Mouse (Mus musculus): Measurements from ENCODE around the gene Cnp. TPM values are rescaled to one million over a fixed set of nuclear protein-coding genes. Genes with fewer than 3 reads are reported as not detected.
"Not testable (repeated sequence)": the region's sequence is repeated elsewhere in the genome, so short reads cannot be mapped to it uniquely, and the experiment has no call there.

The Cnp gene
- polyA plus RNA-seq, 1 experiment from 2014 or later, result 22.0 TPM

- H3K4me2 ChIP-seq (ENCODE audit: low read length), result no peak overlapping the region
- 84% methylated on average over 10 of the region's 10 CpGs for WGBS
- no peak overlapping the region for H3K4me3 ChIP-seq (ENCODE audit: low read depth, low read length)
- DNase-seq (ENCODE audit: low spot score) (no peak), ATAC-seq (no peak)
- no peaks in the 10 kb centered on the region for H3K9me3 ChIP-seq (replicated peaks; ENCODE audit: control insufficient read depth, low read length)
- H3K9ac ChIP-seq (ENCODE audit: low read length), result no peak overlapping the region
- H3K27ac ChIP-seq (ENCODE audit: low read depth, low read length), result no peak overlapping the region; the same call in 1 of the 2 replicates
- H3K4me1 ChIP-seq (ENCODE audit: control insufficient read depth, insufficient read depth, low read length), result no peaks in the 10 kb centered on the region
- no peaks in the 10 kb centered on the region for H3K27me3 ChIP-seq (replicated peaks; ENCODE audit: control insufficient read depth, insufficient read depth, low read length)
- peaks cover 25% of the 10 kb centered on the region for H3K36me3 ChIP-seq (ENCODE audit: control insufficient read depth, insufficient read depth, low read length)
Observed at GRCm38 (mm10) chr11:100605451-100605850, 30.7 kb downstream of the Cnp start.

- no peak overlapping the region for H3K27ac ChIP-seq (ENCODE audit: low read depth, low read length)
- WGBS, result 92% methylated on average over 6 of the region's 6 CpGs
- no peak for ATAC-seq
- H3K9ac ChIP-seq (ENCODE audit: low read length), result no peak overlapping the region
- no peak overlapping the region for H3K4me3 ChIP-seq (ENCODE audit: low read depth, low read length)
- no peak for DNase-seq (ENCODE audit: low spot score)
- no peaks in the 10 kb centered on the region for H3K27me3 ChIP-seq (replicated peaks; ENCODE audit: control insufficient read depth, insufficient read depth, low read length)
- no peaks in the 10 kb centered on the region for H3K4me1 ChIP-seq (ENCODE audit: control insufficient read depth, insufficient read depth, low read length)
- H3K36me3 ChIP-seq (ENCODE audit: control insufficient read depth, insufficient read depth, low read length), result peaks cover 10% of the 10 kb centered on the region
- H3K9me3 ChIP-seq (replicated peaks; ENCODE audit: control insufficient read depth, low read length), result no peaks in the 10 kb centered on the region
- H3K4me2 ChIP-seq (ENCODE audit: low read length), result no peak overlapping the region
Observed at GRCm38 (mm10) chr11:100607121-100607520, 32.4 kb downstream of the Cnp start.

GRCm38 (mm10) chr11:100608796-100609195 lies 34.1 kb downstream of the Cnp start:
- no peak overlapping the region for H3K9ac ChIP-seq (ENCODE audit: low read length)
- H3K4me3 ChIP-seq (ENCODE audit: low read depth, low read length), result no peak overlapping the region
- H3K27ac ChIP-seq (ENCODE audit: low read depth, low read length), result no peak overlapping the region
- no peak overlapping the region for H3K4me2 ChIP-seq (ENCODE audit: low read length)
- H3K36me3 ChIP-seq (ENCODE audit: control insufficient read depth, insufficient read depth, low read length), result peaks cover 10% of the 10 kb centered on the region; the same call in 1 of the 2 replicates
- H3K9me3 ChIP-seq (replicated peaks; ENCODE audit: control insufficient read depth, low read length), result no peaks in the 10 kb centered on the region
- WGBS, result 85% methylated on average over 4 of the region's 4 CpGs
- no peaks in the 10 kb centered on the region for H3K4me1 ChIP-seq (ENCODE audit: control insufficient read depth, insufficient read depth, low read length)
- ATAC-seq (no peak), DNase-seq (ENCODE audit: low spot score) (no peak)
- H3K27me3 ChIP-seq (replicated peaks; ENCODE audit: control insufficient read depth, insufficient read depth, low read length), result no peaks in the 10 kb centered on the region

GRCm38 (mm10) chr11:100609355-100609996 lies 34.8 kb downstream of the Cnp start:
- ATAC-seq (no peak), DNase-seq (ENCODE audit: low spot score) (no peak)
- no peaks in the 10 kb centered on the region for H3K27me3 ChIP-seq (replicated peaks; ENCODE audit: control insufficient read depth, insufficient read depth, low read length)
- H3K4me3 ChIP-seq (ENCODE audit: low read depth, low read length), result no peak overlapping the region
- H3K36me3 ChIP-seq (ENCODE audit: control insufficient read depth, insufficient read depth, low read length), result peaks cover 10% of the 10 kb centered on the region; the same call in 1 of the 2 replicates
- no peak overlapping the region for H3K4me2 ChIP-seq (ENCODE audit: low read length)
- no peak overlapping the region for H3K27ac ChIP-seq (ENCODE audit: low read depth, low read length)
- H3K9ac ChIP-seq (ENCODE audit: low read length), result no peak overlapping the region
- no peaks in the 10 kb centered on the region for H3K4me1 ChIP-seq (ENCODE audit: control insufficient read depth, insufficient read depth, low read length)
- H3K9me3 ChIP-seq (replicated peaks; ENCODE audit: control insufficient read depth, low read length), result no peaks in the 10 kb centered on the region
- 90% methylated on average over 5 of the region's 5 CpGs for WGBS

GRCm38 (mm10) chr11:100609997-100610680 lies 35.4 kb downstream of the Cnp start:
- WGBS, result 90% methylated on average over 9 of the region's 9 CpGs
- Histone ChIP-seq H3K36me3 (ENCODE audit: control insufficient read depth, insufficient read depth, low read length) (peaks cover 10% of the 10 kb centered on the region; the same call in 1 of the 2 replicates), H3K27me3 (replicated peaks; ENCODE audit: control insufficient read depth, insufficient read depth, low read length) (no peaks in the 10 kb centered on the region), H3K27ac (ENCODE audit: low read depth, low read length) (no peak overlapping the region), H3K4me1 (ENCODE audit: control insufficient read depth, insufficient read depth, low read length) (no peaks in the 10 kb centered on the region), H3K9me3 (replicated peaks; ENCODE audit: control insufficient read depth, low read length) (no peaks in the 10 kb centered on the region), H3K4me3 (ENCODE audit: low read depth, low read length) (no peak overlapping the region), H3K9ac (ENCODE audit: low read length) (no peak overlapping the region), H3K4me2 (ENCODE audit: low read length) (no peak overlapping the region)
- DNase-seq (ENCODE audit: low spot score), result no peak
- no peak for ATAC-seq

GRCm38 (mm10) chr11:100611627-100612026 lies 36.9 kb downstream of the Cnp start:
- Histone ChIP-seq H3K36me3 (ENCODE audit: control insufficient read depth, insufficient read depth, low read length) (peaks cover 15% of the 10 kb centered on the region; the same call in 1 of the 2 replicates), H3K4me3 (ENCODE audit: low read depth, low read length) (no peak overlapping the region), H3K9me3 (replicated peaks; ENCODE audit: control insufficient read depth, low read length) (no peaks in the 10 kb centered on the region), H3K9ac (ENCODE audit: low read length) (no peak overlapping the region), H3K4me1 (ENCODE audit: control insufficient read depth, insufficient read depth, low read length) (no peaks in the 10 kb centered on the region), H3K27me3 (replicated peaks; ENCODE audit: control insufficient read depth, insufficient read depth, low read length) (no peaks in the 10 kb centered on the region), H3K4me2 (ENCODE audit: low read length) (no peak overlapping the region), H3K27ac (ENCODE audit: low read depth, low read length) (no peak overlapping the region)
- DNase-seq (ENCODE audit: low spot score) (no peak), ATAC-seq (no peak)
- 85% methylated on average over 6 of the region's 6 CpGs for WGBS

- 83% methylated on average over 3 of the region's 3 CpGs for WGBS
- Histone ChIP-seq H3K36me3 (ENCODE audit: control insufficient read depth, insufficient read depth, low read length) (peaks cover 14% of the 10 kb centered on the region; the same call in 1 of the 2 replicates), H3K9me3 (replicated peaks; ENCODE audit: control insufficient read depth, low read length) (no peaks in the 10 kb centered on the region), H3K27me3 (replicated peaks; ENCODE audit: control insufficient read depth, insufficient read depth, low read length) (no peaks in the 10 kb centered on the region), H3K4me1 (ENCODE audit: control insufficient read depth, insufficient read depth, low read length) (peaks cover 7% of the 10 kb centered on the region), H3K4me2 (ENCODE audit: low read length) (no peak overlapping the region), H3K4me3 (ENCODE audit: low read depth, low read length) (no peak overlapping the region), H3K27ac (ENCODE audit: low read depth, low read length) (no peak overlapping the region), H3K9ac (ENCODE audit: low read length) (no peak overlapping the region)
- no peak for ATAC-seq
- peak; percentile 54 for DNase-seq (ENCODE audit: low spot score)
Observed at GRCm38 (mm10) chr11:100613241-100613640, 38.5 kb downstream of the Cnp start.

- 79% methylated on average over 5 of the region's 5 CpGs for WGBS
- Histone ChIP-seq H3K4me2 (ENCODE audit: low read length) (no peak overlapping the region), H3K4me1 (ENCODE audit: control insufficient read depth, insufficient read depth, low read length) (peaks cover 12% of the 10 kb centered on the region), H3K36me3 (ENCODE audit: control insufficient read depth, insufficient read depth, low read length) (0 out of 2 replicates have a peak, but pooled peaks cover 5% of the 10 kb centered on the region), H3K27me3 (replicated peaks; ENCODE audit: control insufficient read depth, insufficient read depth, low read length) (no peaks in the 10 kb centered on the region), H3K9ac (ENCODE audit: low read length) (no peak overlapping the region), H3K4me3 (ENCODE audit: low read depth, low read length) (no peak overlapping the region), H3K27ac (ENCODE audit: low read depth, low read length) (no peak overlapping the region), H3K9me3 (replicated peaks; ENCODE audit: control insufficient read depth, low read length) (no peaks in the 10 kb centered on the region)
- ATAC-seq (no peak), DNase-seq (ENCODE audit: low spot score) (no peak)
Observed at GRCm38 (mm10) chr11:100616332-100616731, 41.6 kb downstream of the Cnp start.

GRCm38 (mm10) chr11:100616836-100617235 lies 42.1 kb downstream of the Cnp start:
- not testable (repeated sequence) for H3K4me2 ChIP-seq (ENCODE audit: low read length); DNase-seq (ENCODE audit: low spot score); H3K9me3 ChIP-seq (replicated peaks; ENCODE audit: control insufficient read depth, low read length); H3K4me3 ChIP-seq (ENCODE audit: low read depth, low read length); H3K27ac ChIP-seq (ENCODE audit: low read depth, low read length); H3K27me3 ChIP-seq (replicated peaks; ENCODE audit: control insufficient read depth, insufficient read depth, low read length); H3K9ac ChIP-seq (ENCODE audit: low read length); H3K36me3 ChIP-seq (ENCODE audit: control insufficient read depth, insufficient read depth, low read length); ATAC-seq
- 92% methylated on average over 7 of the region's 7 CpGs for WGBS
- peaks cover 12% of the 10 kb centered on the region for H3K4me1 ChIP-seq (ENCODE audit: control insufficient read depth, insufficient read depth, low read length)
